Mouse (Mus musculus) embryonic facial prominence, embryonic 11.5 days (tissue): ENCODE measurements at regions not wholly inside any gene's neighbourhood (a gene's known extent, or its start where the extent isn't known, plus 50 kb on each side); places are given as distances from the start of the nearest gene placed in this dataset.

Experiments
- ATAC-seq: fragments of 200-750 bp; cut with Nextera tagmentation; replicated peaks from 2 replicates; pipeline ENCODE4 v1.8.0; 2017; ENCODE audit warnings: low read depth; ENCODE audit not compliant: insufficient number of reproducible peaks, low FRiP score, low TSS enrichment
- DNase-seq: peaks from one replicate; pipeline ENCODE4 v3.0.0-alpha.2; 2015; ENCODE audit warnings: low spot score
- H3K27ac ChIP-seq: fragments of 300-500 bp; sonication (generic); replicated peaks from 2 replicates; pipeline ENCODE4 v1.5.1; 2014; ENCODE audit warnings: mild to moderate bottlenecking, low read depth, low read length, control low read depth
- H3K27me3 ChIP-seq: fragments of 300-500 bp; sonication (generic); 2 replicates; pipeline ENCODE4 v1.6.1; 2014; ENCODE audit warnings: mild to moderate bottlenecking, low read length, moderate library complexity, mixed read lengths; ENCODE audit not compliant: control insufficient read depth, insufficient read depth
- H3K36me3 ChIP-seq: fragments of 300-500 bp; sonication (generic); replicated peaks from 2 replicates; pipeline ENCODE4 v1.6.1; 2014; ENCODE audit warnings: low read depth, mild to moderate bottlenecking, low read length, moderate library complexity, mixed read lengths; ENCODE audit not compliant: control insufficient read depth, insufficient read depth
- H3K4me1 ChIP-seq: fragments of 300-500 bp; sonication (generic); 2 replicates; pipeline ENCODE4 v1.6.1; 2014; ENCODE audit warnings: low read length, mixed read lengths; ENCODE audit not compliant: control insufficient read depth, insufficient read depth
- H3K4me2 ChIP-seq: fragments of 300-500 bp; sonication (generic); 2 replicates; pipeline ENCODE4 v1.6.1; 2014; ENCODE audit warnings: low read depth, mild to moderate bottlenecking, control low read depth, low read length, moderate library complexity
- H3K4me3 ChIP-seq: fragments of 300-500 bp; sonication (generic); 2 replicates; pipeline ENCODE4 v1.5.1; 2014; ENCODE audit warnings: low read depth, low read length, control low read depth
- H3K9ac ChIP-seq: fragments of 300-500 bp; sonication (generic); replicated peaks from 2 replicates; pipeline ENCODE4 v1.6.1; 2014; ENCODE audit warnings: mild to moderate bottlenecking, control low read depth, low read length
- H3K9me3 ChIP-seq: fragments of 300-500 bp; sonication (generic); replicated peaks from 2 replicates; pipeline ENCODE4 v1.6.1; 2016; ENCODE audit warnings: mild to moderate bottlenecking, low read length, inconsistent platforms, mixed read lengths; ENCODE audit not compliant: control insufficient read depth
- WGBS: fragments of 180-500 bp; shearing (Covaris S2); extraction: QIAGEN DNeasy Blood & Tissue Kit; methylation state at CpG from one replicate; pipeline ENCODE4 v1.1.7; 2014; 5-methylcytosine and 5-hydroxymethylcytosine counted together

DNA sequence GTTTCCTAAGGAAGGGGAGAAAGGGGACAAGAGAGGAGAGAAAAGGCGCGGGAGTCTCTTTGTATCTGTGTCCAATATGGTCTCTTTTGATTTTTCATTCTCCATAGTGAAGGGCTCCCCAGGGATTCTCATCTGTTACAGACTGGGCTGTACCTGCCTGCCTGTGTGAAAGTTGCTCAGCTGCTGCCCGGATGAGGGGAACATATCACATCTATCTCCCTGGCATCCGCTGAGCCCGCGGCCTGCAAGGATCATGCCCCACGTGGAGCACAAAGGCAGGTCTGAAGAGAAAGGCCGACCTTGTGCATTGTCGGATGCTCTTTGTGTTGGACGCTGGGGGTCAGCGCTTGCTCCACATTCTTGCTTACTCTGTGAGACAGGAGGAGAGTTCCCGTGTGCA is 85.5 kb downstream of the Olig3 start:
- ATAC-seq (0 out of 2 replicates have a peak, but pooled peaks have one; percentile 18), DNase-seq (peak; percentile 2)
- H3K27me3 ChIP-seq = no peaks in the 10 kb centered on the region; the same call in 1 of the 2 replicates
- 45% methylated on average over 12 of the region's 12 CpGs for WGBS
- no peaks in the 10 kb centered on the region for H3K36me3 ChIP-seq
- H3K9ac ChIP-seq = no peak overlapping the region
- H3K4me1 ChIP-seq = no peaks in the 10 kb centered on the region
- no peaks in the 10 kb centered on the region for H3K9me3 ChIP-seq
- H3K4me2 ChIP-seq = no peak overlapping the region
- no peak overlapping the region for H3K27ac ChIP-seq
- no peak overlapping the region for H3K4me3 ChIP-seq

DNA sequence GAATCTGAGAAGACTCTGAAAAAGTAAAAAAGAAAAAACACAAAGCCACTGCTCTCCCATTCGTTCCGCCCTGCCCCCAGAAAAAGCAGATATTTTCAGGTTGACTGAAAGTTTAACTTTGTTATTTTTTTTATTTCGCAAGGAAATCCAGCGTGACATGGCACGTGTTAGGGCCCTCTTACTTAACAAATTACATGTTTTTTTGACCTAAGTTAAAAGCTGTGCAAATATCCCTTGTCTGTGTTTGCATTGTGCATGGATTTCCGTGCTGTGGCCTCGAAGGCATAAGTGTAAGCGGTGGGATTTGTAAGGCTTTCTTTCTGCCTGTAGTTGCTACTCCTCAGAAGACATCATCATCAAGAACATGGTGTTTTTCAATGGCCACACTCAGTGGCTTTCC is 87.2 kb downstream of the Olig3 start:
- no peaks in the 10 kb centered on the region for H3K4me1 ChIP-seq
- 32% methylated on average over 8 of the region's 8 CpGs for WGBS

DNA sequence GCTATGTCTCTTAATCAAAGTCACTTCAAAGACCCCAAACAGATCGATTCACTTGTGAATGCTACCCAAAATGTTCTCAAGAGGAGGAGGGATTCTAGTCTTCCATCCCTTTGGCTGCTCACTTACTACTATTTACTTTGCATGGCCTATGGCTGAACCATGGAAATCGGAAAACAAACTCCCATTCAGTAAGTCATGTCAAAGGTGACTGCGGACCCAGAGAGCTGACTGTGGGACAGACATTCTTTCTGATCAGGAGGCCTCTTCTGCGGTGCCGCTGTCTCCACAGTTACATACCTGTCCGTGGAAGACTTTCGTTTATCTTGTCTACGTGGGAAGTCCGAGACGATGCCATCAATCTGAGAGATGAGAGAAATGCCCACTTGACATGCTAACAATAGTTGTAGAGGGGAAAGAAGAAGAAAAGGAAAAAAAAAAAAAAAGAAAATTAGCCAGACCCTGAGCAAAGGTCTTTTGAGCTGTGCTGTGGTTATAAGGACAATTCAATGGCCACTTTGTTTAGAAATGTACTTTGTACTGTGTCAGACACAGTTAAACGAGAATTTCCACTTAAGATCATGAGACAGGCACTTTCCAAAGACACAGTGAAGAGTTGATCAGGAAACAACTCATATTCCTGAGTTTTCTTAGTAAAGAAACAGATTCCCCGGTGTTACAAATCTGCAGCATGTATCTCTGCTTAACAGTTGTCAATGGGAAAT is 92.7 kb downstream of the Olig3 start:
- Histone ChIP-seq H3K27ac (no peak overlapping the region), H3K4me1 (no peaks in the 10 kb centered on the region), H3K9me3 (no peaks in the 10 kb centered on the region), H3K9ac (no peak overlapping the region), H3K4me2 (no peak overlapping the region), H3K36me3 (no peaks in the 10 kb centered on the region), H3K27me3 (no peaks in the 10 kb centered on the region; the same call in 1 of the 2 replicates), H3K4me3 (no peak overlapping the region)
- DNase-seq = no peak
- WGBS = 25% methylated on average over 12 of the region's 12 CpGs
- no peak for ATAC-seq

More for the DNA sequence above, 87.2 kb downstream of the Olig3 start:
- no peak overlapping the region for H3K27ac ChIP-seq
- DNase-seq = peak; percentile 38
- no peaks in the 10 kb centered on the region for H3K36me3 ChIP-seq
- H3K27me3 ChIP-seq = no peaks in the 10 kb centered on the region; the same call in 1 of the 2 replicates
- no peak overlapping the region for H3K4me2 ChIP-seq
- H3K4me3 ChIP-seq = no peak overlapping the region
- no peaks in the 10 kb centered on the region for H3K9me3 ChIP-seq
- no peak for ATAC-seq
- H3K9ac ChIP-seq = no peak overlapping the region

DNA sequence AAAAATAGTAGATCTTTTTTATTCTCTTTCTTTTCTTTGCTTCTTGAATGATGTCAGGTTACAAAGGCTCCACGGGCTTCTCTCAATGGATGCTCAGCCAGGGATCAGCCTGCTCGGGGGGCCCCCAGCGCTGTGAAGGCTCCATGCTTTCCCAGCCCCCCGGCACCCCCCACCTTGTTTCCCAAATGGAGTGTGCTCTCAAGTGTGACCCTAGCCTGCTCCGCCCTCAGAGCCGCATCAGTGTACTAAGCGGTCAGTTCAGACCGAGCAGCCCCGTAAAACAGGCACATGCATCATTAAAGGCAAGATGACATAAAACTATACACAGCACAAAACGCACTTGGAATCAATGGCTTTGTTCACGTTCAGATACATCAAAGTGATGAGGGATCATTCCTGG is 102.7 kb downstream of the Olig3 start:
- 48% methylated on average over 11 of the region's 11 CpGs for WGBS
- Histone ChIP-seq H3K4me3 (no peak overlapping the region), H3K27ac (no peak overlapping the region), H3K4me1 (no peaks in the 10 kb centered on the region), H3K4me2 (no peak overlapping the region), H3K9me3 (no peaks in the 10 kb centered on the region), H3K9ac (no peak overlapping the region), H3K36me3 (no peaks in the 10 kb centered on the region), H3K27me3 (no peaks in the 10 kb centered on the region)
- ATAC-seq (no peak), DNase-seq (no peak)

DNA sequence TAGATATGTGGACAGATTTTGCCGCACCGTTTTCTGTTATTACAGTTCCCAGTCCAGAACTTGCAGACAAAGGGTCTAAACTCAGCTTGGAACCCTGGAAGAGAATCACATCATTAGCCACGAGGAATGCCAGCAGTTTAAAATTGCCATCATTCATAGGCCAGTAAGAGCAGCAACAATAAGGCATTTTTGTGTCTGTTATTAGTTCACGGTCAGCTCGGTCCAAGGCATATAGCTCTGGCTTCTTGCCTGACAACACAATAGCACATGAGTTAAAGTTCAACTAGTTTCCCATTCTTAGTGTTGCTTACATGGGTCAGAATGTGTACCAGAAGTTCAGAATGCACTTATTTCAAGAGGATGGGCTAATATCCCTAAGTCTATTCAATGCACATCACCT is 103.4 kb downstream of the Olig3 start:
- no peak overlapping the region for H3K4me2 ChIP-seq
- no peak for DNase-seq
- no peaks in the 10 kb centered on the region for H3K27me3 ChIP-seq
- 84% methylated on average over 5 of the region's 5 CpGs for WGBS
- no peak overlapping the region for H3K27ac ChIP-seq
- H3K9ac ChIP-seq = no peak overlapping the region
- no peak for ATAC-seq
- no peaks in the 10 kb centered on the region for H3K9me3 ChIP-seq
- H3K36me3 ChIP-seq = no peaks in the 10 kb centered on the region
- no peaks in the 10 kb centered on the region for H3K4me1 ChIP-seq
- H3K4me3 ChIP-seq = no peak overlapping the region

DNA sequence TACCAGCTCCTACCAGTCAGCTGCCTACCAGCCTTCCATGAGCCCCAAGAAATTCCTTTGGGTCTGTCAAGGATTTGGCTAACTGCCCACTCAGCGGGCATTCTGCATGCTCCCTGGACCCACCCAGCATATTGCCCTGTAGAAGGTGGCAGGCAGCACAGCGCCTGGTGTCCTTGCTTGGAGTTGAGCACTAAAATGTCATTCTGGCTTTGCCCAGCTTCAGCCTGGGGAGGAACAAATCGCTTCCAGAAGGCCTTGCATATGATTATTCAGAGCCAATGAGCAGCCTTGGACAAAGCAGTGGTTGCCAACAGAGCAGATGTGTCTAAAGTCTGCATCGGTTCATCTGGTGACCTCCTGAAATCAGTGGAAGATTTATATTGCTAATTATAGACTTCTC is 103.8 kb downstream of the Olig3 start:
- H3K4me2 ChIP-seq = no peak overlapping the region
- H3K9me3 ChIP-seq = no peaks in the 10 kb centered on the region
- no peaks in the 10 kb centered on the region for H3K36me3 ChIP-seq
- DNase-seq = no peak
- H3K4me1 ChIP-seq = no peaks in the 10 kb centered on the region
- ATAC-seq = no peak
- H3K9ac ChIP-seq = no peak overlapping the region
- H3K4me3 ChIP-seq = no peak overlapping the region
- WGBS = 75% methylated on average over 4 of the region's 4 CpGs
- H3K27me3 ChIP-seq = no peaks in the 10 kb centered on the region
- H3K27ac ChIP-seq = no peak overlapping the region

DNA sequence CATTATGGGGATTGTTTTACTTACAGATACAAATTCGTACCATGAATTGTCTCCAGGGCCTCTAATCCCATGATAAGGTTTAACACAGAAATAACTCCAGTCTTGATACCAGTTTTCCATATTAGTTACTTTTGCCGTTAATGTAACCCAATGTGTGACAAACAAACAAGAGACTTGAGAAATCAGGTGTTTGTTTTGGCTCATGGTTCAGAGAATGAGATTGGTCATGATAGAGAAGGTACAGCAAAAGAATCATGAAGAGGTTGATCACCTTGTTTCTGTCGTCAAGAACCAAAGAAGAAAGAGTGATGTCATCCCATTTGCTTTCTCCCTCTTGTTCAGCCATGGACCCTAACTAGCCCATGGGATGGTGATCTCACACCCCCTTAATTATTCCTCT is 107.5 kb downstream of the Olig3 start:
- Histone ChIP-seq H3K27ac (no peak overlapping the region), H3K27me3 (no peaks in the 10 kb centered on the region), H3K9ac (no peak overlapping the region), H3K36me3 (no peaks in the 10 kb centered on the region), H3K4me1 (no peaks in the 10 kb centered on the region), H3K4me3 (no peak overlapping the region), H3K4me2 (no peak overlapping the region), H3K9me3 (no peaks in the 10 kb centered on the region)
- ATAC-seq (no peak), DNase-seq (no peak)
- 83% methylated on average over 3 of the region's 3 CpGs for WGBS

DNA sequence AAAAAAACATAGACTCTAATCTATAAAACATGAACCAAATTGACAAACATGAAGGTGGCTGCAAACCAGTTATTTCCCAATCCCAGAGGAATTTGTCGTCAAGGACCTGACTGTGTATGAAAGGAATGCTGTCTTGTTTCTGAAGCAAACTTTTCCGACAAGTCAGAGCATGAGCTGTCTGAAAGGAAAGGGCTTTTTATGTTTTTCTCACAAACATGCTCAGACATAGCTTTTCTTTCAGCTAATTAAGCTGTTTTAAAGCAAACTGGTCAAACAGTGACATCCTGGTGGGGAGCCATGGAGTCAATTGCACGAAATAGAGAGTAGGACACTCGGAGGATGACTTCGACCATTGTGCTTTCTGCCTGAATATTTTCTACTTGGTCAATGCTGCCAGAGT is 108.2 kb downstream of the Olig3 start:
- Histone ChIP-seq H3K27ac (no peak overlapping the region), H3K9me3 (no peaks in the 10 kb centered on the region), H3K36me3 (no peaks in the 10 kb centered on the region), H3K9ac (no peak overlapping the region), H3K4me3 (no peak overlapping the region), H3K27me3 (no peaks in the 10 kb centered on the region), H3K4me2 (no peak overlapping the region), H3K4me1 (no peaks in the 10 kb centered on the region)
- ATAC-seq = no peak
- 51% methylated on average over 5 of the region's 5 CpGs for WGBS
- peak; percentile 26 for DNase-seq
